Mouse (Mus musculus) right cerebral cortex, postnatal 10 days (tissue): ENCODE results near the gene Slc30a10.

Source experiments
- DNase-seq, 2 experiments: peaks; one replicate each; pipeline ENCODE4 v3.0.0; 2021; ENCODE audit warnings: low spot score in 2 of 2

Slc30a10 gene

GRCm38 (mm10) chr1:185462889-185463288, 8.2 kb downstream of the Slc30a10 start:
- DNase-seq, result no peak

GRCm38 (mm10) chr1:185469551-185470021, 14.9 kb downstream of the Slc30a10 start:
- no peak for DNase-seq

- no peak for DNase-seq
Measured at GRCm38 (mm10) chr1:185472025-185472720, 17.5 kb downstream of the Slc30a10 start.

- DNase-seq, result no peak
Measured at GRCm38 (mm10) chr1:185472730-185473129, 18.1 kb downstream of the Slc30a10 start.

GRCm38 (mm10) chr1:185473437-185473836, 18.8 kb downstream of the Slc30a10 start:
- no peak for DNase-seq

GRCm38 (mm10) chr1:185479861-185480260, 25.2 kb downstream of the Slc30a10 start:
- no peak for DNase-seq

GRCm38 (mm10) chr1:185482001-185482761, 27.5 kb downstream of the Slc30a10 start:
- DNase-seq, result peak; percentile 45 to 64

- no peak for DNase-seq
Measured at GRCm38 (mm10) chr1:185482762-185483161, 28.1 kb downstream of the Slc30a10 start.

- DNase-seq, result no peak
Measured at GRCm38 (mm10) chr1:185483356-185484057, 28.9 kb downstream of the Slc30a10 start.

GRCm38 (mm10) chr1:185484281-185484680, 29.6 kb downstream of the Slc30a10 start:
- DNase-seq, result peak; percentile 41 to 53

GRCm38 (mm10) chr1:185489893-185490292, 35.2 kb downstream of the Slc30a10 start:
- DNase-seq, result no peak

GRCm38 (mm10) chr1:185490603-185491002, 36.0 kb downstream of the Slc30a10 start:
- no peak for DNase-seq

- peak; percentile 66 to 74 for DNase-seq
Measured at GRCm38 (mm10) chr1:185493439-185494034, 38.9 kb downstream of the Slc30a10 start.

- no peak for DNase-seq
Measured at GRCm38 (mm10) chr1:185496791-185497460, 42.3 kb downstream of the Slc30a10 start.

GRCm38 (mm10) chr1:185500602-185501001, 46.0 kb downstream of the Slc30a10 start:
- DNase-seq, result no peak

- DNase-seq, result peak; percentile 63 to 70
Measured at GRCm38 (mm10) chr1:185501801-185502340, 47.2 kb downstream of the Slc30a10 start.

GRCm38 (mm10) chr1:185502550-185502949, 47.9 kb downstream of the Slc30a10 start:
- no peak for DNase-seq

- DNase-seq, result no peak
Measured at GRCm38 (mm10) chr1:185509042-185509441, 54.4 kb downstream of the Slc30a10 start.

- no peak for DNase-seq
Measured at GRCm38 (mm10) chr1:185511306-185511705, 56.7 kb downstream of the Slc30a10 start.

GRCm38 (mm10) chr1:185515526-185515979, 60.9 kb downstream of the Slc30a10 start:
- DNase-seq, result no peak

- DNase-seq, result no peak
Measured at GRCm38 (mm10) chr1:185516041-185516440, 61.4 kb downstream of the Slc30a10 start.
